Mouse (Mus musculus): ENCODE data around the gene Gzmk. TPM values are rescaled to one million over a fixed set of nuclear protein-coding genes. Genes with fewer than 3 reads are reported as not detected.

The Gzmk gene
- polyA plus RNA-seq, 1 experiment, result not detected

- H3K9me3 ChIP-seq (replicated peaks; ENCODE audit: control insufficient read depth, insufficient read depth, low read length, poor library complexity, severe bottlenecking), result no peaks in the 10 kb centered on the region
- no peaks in the 10 kb centered on the region for H3K27me3 ChIP-seq (ENCODE audit: control insufficient read depth, insufficient read depth, low read length, poor library complexity, severe bottlenecking)
- no peak for TF ChIP-seq POLR2A (IDR thresholded peaks at IDR 0.05; ENCODE audit: insufficient read depth, low read length)
- no peak overlapping the region for H3K27ac ChIP-seq (ENCODE audit: insufficient read depth, low read length)
- no peak overlapping the region for H3K9ac ChIP-seq (ENCODE audit: low read depth, poor library complexity, severe bottlenecking)
- H3K36me3 ChIP-seq (ENCODE audit: control insufficient read depth, insufficient read depth, low read length, poor library complexity, severe bottlenecking), result no peaks in the 10 kb centered on the region
- H3K4me1 ChIP-seq (ENCODE audit: control insufficient read depth, insufficient read depth, low read length), result no peaks in the 10 kb centered on the region
- H3K4me3 ChIP-seq (ENCODE audit: low read depth, low read length), result no peak overlapping the region
These were observed 86.1 kb downstream of the Gzmk start for GRCm38 (mm10) chr13:113139597-113139996.

GRCm38 (mm10) chr13:113129974-113130373 is 95.7 kb downstream of the Gzmk start:
- no peak overlapping the region for H3K9ac ChIP-seq (ENCODE audit: low read depth, poor library complexity, severe bottlenecking)
- H3K4me3 ChIP-seq (ENCODE audit: low read depth, low read length), result no peak overlapping the region
- no peak overlapping the region for H3K27ac ChIP-seq (ENCODE audit: insufficient read depth, low read length)
- H3K9me3 ChIP-seq (replicated peaks; ENCODE audit: control insufficient read depth, insufficient read depth, low read length, poor library complexity, severe bottlenecking), result peaks cover 7% of the 10 kb centered on the region; the same call in 1 of the 2 replicates
- TF ChIP-seq CTCF (IDR thresholded peaks at IDR 0.05; ENCODE audit: low read depth, low read length), result no peak
- TF ChIP-seq POLR2A (IDR thresholded peaks at IDR 0.05; ENCODE audit: insufficient read depth, low read length), result no peak
- TF ChIP-seq EP300 (IDR thresholded peaks at IDR 0.05; ENCODE audit: insufficient read depth, low read depth, low read length), result no peak
- no peaks in the 10 kb centered on the region for H3K27me3 ChIP-seq (ENCODE audit: control insufficient read depth, insufficient read depth, low read length, poor library complexity, severe bottlenecking)
- H3K4me1 ChIP-seq (ENCODE audit: control insufficient read depth, insufficient read depth, low read length), result no peaks in the 10 kb centered on the region
- H3K36me3 ChIP-seq (ENCODE audit: control insufficient read depth, insufficient read depth, low read length, poor library complexity, severe bottlenecking), result no peaks in the 10 kb centered on the region

Other genes starting within 250 kb of the Gzmk start
- 0.52 and 0.78 TPM in 2 replicates for gene Ccno, start 238.1 kb downstream of the Gzmk start, polyA plus RNA-seq (2011; ENCODE audit: insufficient read depth, insufficient read length, low read depth, missing spikeins)
- not detected in 2 replicates for gene Mcidas, start 232.1 kb downstream of the Gzmk start, polyA plus RNA-seq (2011; ENCODE audit: insufficient read depth, insufficient read length, low read depth, missing spikeins)
- gene Cdc20b, start 190.8 kb downstream of the Gzmk start, polyA plus RNA-seq (2011; ENCODE audit: insufficient read depth, insufficient read length, low read depth, missing spikeins), result not detected in 2 replicates
- 22.1 and 24.1 TPM in 2 replicates for gene Gpx8, start 179.5 kb downstream of the Gzmk start, polyA plus RNA-seq (2011; ENCODE audit: insufficient read depth, insufficient read length, low read depth, missing spikeins)
- not detected in 2 replicates for gene Gzma, start 124.9 kb downstream of the Gzmk start, polyA plus RNA-seq (2011; ENCODE audit: insufficient read depth, insufficient read length, low read depth, missing spikeins)
- not detected in 2 replicates for gene Esm1, start 16.2 kb downstream of the Gzmk start, polyA plus RNA-seq (2011; ENCODE audit: insufficient read depth, insufficient read length, low read depth, missing spikeins)
- 11.4 and 12.5 TPM in 2 replicates for gene BC067074, start 67.3 kb upstream of the Gzmk start, polyA plus RNA-seq (2011; ENCODE audit: insufficient read depth, insufficient read length, low read depth, missing spikeins)